Mouse (Mus musculus): ENCODE measurements around the gene Tgfa.

Gene Tgfa

GRCm38 (mm10) chr6:86232367-86232766 is 37.3 kb downstream of the Tgfa start:
- no peak for DNase-seq (ENCODE audit: low spot score in 2 of 2)

- no peak for DNase-seq (ENCODE audit: low spot score in 2 of 2)
These were observed 38.7 kb downstream of the Tgfa start for GRCm38 (mm10) chr6:86233512-86234430.

GRCm38 (mm10) chr6:86244866-86245265 is 49.8 kb downstream of the Tgfa start:
- DNase-seq (ENCODE audit: low spot score in 2 of 2): no peak

- no peak for DNase-seq (ENCODE audit: low spot score in 2 of 2)
These were observed 50.9 kb downstream of the Tgfa start for GRCm38 (mm10) chr6:86245965-86246364.

GRCm38 (mm10) chr6:86248562-86248961 is 53.5 kb downstream of the Tgfa start:
- no peak for DNase-seq (ENCODE audit: low spot score in 2 of 2)

- DNase-seq (ENCODE audit: low spot score in 2 of 2): no peak
These were observed 54.0 kb downstream of the Tgfa start for GRCm38 (mm10) chr6:86249042-86249441.

GRCm38 (mm10) chr6:86250236-86250635 is 55.2 kb downstream of the Tgfa start:
- DNase-seq (ENCODE audit: low spot score in 2 of 2): no peak

GRCm38 (mm10) chr6:86250830-86251229 is 55.8 kb downstream of the Tgfa start:
- no peak for DNase-seq (ENCODE audit: low spot score in 2 of 2)

GRCm38 (mm10) chr6:86252176-86253125 is 57.4 kb downstream of the Tgfa start:
- DNase-seq (ENCODE audit: low spot score in 2 of 2): no peak

GRCm38 (mm10) chr6:86255899-86256298 is 60.9 kb downstream of the Tgfa start:
- DNase-seq (ENCODE audit: low spot score in 2 of 2): no peak

GRCm38 (mm10) chr6:86259242-86259641 is 64.2 kb downstream of the Tgfa start:
- no peak for DNase-seq (ENCODE audit: low spot score in 2 of 2)

GRCm38 (mm10) chr6:86260322-86261050 is 65.5 kb downstream of the Tgfa start:
- DNase-seq (ENCODE audit: low spot score in 2 of 2): no peak

GRCm38 (mm10) chr6:86266786-86267185 is 71.8 kb downstream of the Tgfa start:
- DNase-seq (ENCODE audit: low spot score in 2 of 2): no peak

- no peak for DNase-seq (ENCODE audit: low spot score in 2 of 2)
These were observed 75.5 kb downstream of the Tgfa start for GRCm38 (mm10) chr6:86270373-86271068.

- DNase-seq (ENCODE audit: low spot score in 2 of 2): no peak
These were observed 76.1 kb downstream of the Tgfa start for GRCm38 (mm10) chr6:86271130-86271529.

- DNase-seq (ENCODE audit: low spot score in 2 of 2): no peak
These were observed 80.7 kb downstream of the Tgfa start for GRCm38 (mm10) chr6:86275704-86276103.

- no peak for DNase-seq (ENCODE audit: low spot score in 2 of 2)
These were observed 81.8 kb downstream of the Tgfa start for GRCm38 (mm10) chr6:86276816-86277215.

GRCm38 (mm10) chr6:86277620-86278019 is 82.6 kb downstream of the Tgfa start:
- DNase-seq (ENCODE audit: low spot score in 2 of 2): no peak

GRCm38 (mm10) chr6:86281573-86282210 is 86.7 kb downstream of the Tgfa start:
- no peak for DNase-seq (ENCODE audit: low spot score in 2 of 2)

- DNase-seq (ENCODE audit: low spot score in 2 of 2): no peak
These were observed 98.3 kb downstream of the Tgfa start for GRCm38 (mm10) chr6:86293301-86293700.

GRCm38 (mm10) chr6:86295451-86295850 is 100.4 kb downstream of the Tgfa start:
- DNase-seq (ENCODE audit: low spot score in 2 of 2): no peak
